Mouse (Mus musculus) stomach, postnatal 0 days (tissue): ENCODE measurements around the gene Dhrs7b. TPM values are rescaled to one million over a fixed set of nuclear protein-coding genes. Genes with fewer than 3 reads are reported as not detected.
"Not testable (repeated sequence)": the region's sequence is repeated elsewhere in the genome, so short reads cannot be mapped to it uniquely, and the experiment has no call there.

ENCODE experiments used
- ATAC-seq: fragments of 200-750 bp; cut with Nextera tagmentation; 2 replicates; pipeline ENCODE4 v1.8.0; 2017; ENCODE audit not compliant: low FRiP score, low TSS enrichment
- DNase-seq: peaks from one replicate; pipeline ENCODE4 v3.0.0-alpha.2; 2016; ENCODE audit warnings: low spot score
- H3K27ac ChIP-seq: fragments of 300-500 bp; sonication (generic); replicated peaks from 2 replicates; pipeline ENCODE4 v1.5.1; 2014; ENCODE audit warnings: mild to moderate bottlenecking, control low read depth
- H3K27me3 ChIP-seq: fragments of 300-500 bp; sonication (generic); 2 replicates; pipeline ENCODE4 v1.6.1; 2014; ENCODE audit warnings: low read length; ENCODE audit not compliant: control insufficient read depth, insufficient read depth
- H3K36me3 ChIP-seq: fragments of 300-500 bp; sonication (generic); 2 replicates; pipeline ENCODE4 v1.6.1; 2014; ENCODE audit warnings: low read length, mixed read lengths; ENCODE audit not compliant: control insufficient read depth, insufficient read depth
- H3K4me1 ChIP-seq: fragments of 300-500 bp; sonication (generic); replicated peaks from 2 replicates; pipeline ENCODE4 v1.6.1; 2014; ENCODE audit warnings: antibody characterized with exemption; ENCODE audit not compliant: control insufficient read depth, insufficient read depth
- H3K4me2 ChIP-seq: fragments of 300-500 bp; sonication (generic); replicated peaks from 2 replicates; pipeline ENCODE4 v1.6.1; 2014; ENCODE audit warnings: low read depth, mild to moderate bottlenecking, control low read depth, moderate library complexity
- H3K4me3 ChIP-seq: fragments of 300-500 bp; sonication (generic); 2 replicates; pipeline ENCODE4 v1.5.1; 2014; ENCODE audit warnings: low read depth, low read length, control low read depth
- H3K9ac ChIP-seq: fragments of 300-500 bp; sonication (generic); 2 replicates; pipeline ENCODE4 v1.6.1; 2014; ENCODE audit warnings: mild to moderate bottlenecking, low read length, control low read depth, mixed read lengths
- H3K9me3 ChIP-seq: fragments of 300-500 bp; sonication (generic); 2 replicates; pipeline ENCODE4 v1.6.1; 2016; ENCODE audit warnings: low read length; ENCODE audit not compliant: control insufficient read depth
- CTCF ChIP-seq: IDR thresholded peaks from 2 replicates; pipeline ENCODE4 v1.5.1; 2016; ENCODE audit warnings: antibody characterized with exemption, low read depth, mild to moderate bottlenecking, moderate library complexity
- EP300 ChIP-seq: optimal IDR thresholded peaks from 2 replicates; pipeline ENCODE3; 2016; ENCODE audit warnings: antibody characterized with exemption
- WGBS: fragments of 180-500 bp; shearing (Covaris S2); extraction: QIAGEN DNeasy Blood & Tissue Kit; methylation state at CpG from one replicate; pipeline ENCODE4 v1.1.7; 2014; 5-methylcytosine and 5-hydroxymethylcytosine counted together
- polyA plus RNA-seq: library from polyadenylated mRNA; unstranded; fragments of >200 nt; fragmentation: Nextera tagmentation; extraction: Ambion mirVana; gene quantifications from 2 replicates; pipeline ENCODE4 v1.2.1, GENCODE M21; 2015

Dhrs7b gene
- polyA plus RNA-seq, 1 experiment from 2014 or later: 28.0 TPM

- peak; percentile 72 for DNase-seq
- no peaks in the 10 kb centered on the region for H3K36me3 ChIP-seq
- peak; percentile 21 for ATAC-seq
- H3K9ac ChIP-seq: peak overlapping the region; percentile 71
- no peaks in the 10 kb centered on the region for H3K9me3 ChIP-seq
- peak; percentile 85 for TF ChIP-seq CTCF
- TF ChIP-seq EP300: no peak
- H3K4me1 ChIP-seq: peaks cover 4% of the 10 kb centered on the region
- peak overlapping the region; percentile 98 for H3K27ac ChIP-seq
- H3K4me3 ChIP-seq: peak overlapping the region; percentile 97
- no peaks in the 10 kb centered on the region for H3K27me3 ChIP-seq
- WGBS: 2% methylated on average over 11 of the region's 11 CpGs
- peak overlapping the region; percentile 75 for H3K4me2 ChIP-seq
Observed at GRCm38 (mm10) chr11:60879423-60879822, 49.0 kb downstream of the Dhrs7b start.

GRCm38 (mm10) chr11:60880559-60880958 lies 50.1 kb downstream of the Dhrs7b start:
- no peak overlapping the region for H3K27ac ChIP-seq
- H3K4me1 ChIP-seq: no peaks in the 10 kb centered on the region; the same call in 1 of the 2 replicates
- no peak overlapping the region for H3K4me3 ChIP-seq
- no peaks in the 10 kb centered on the region for H3K9me3 ChIP-seq
- TF ChIP-seq EP300 (no peak), CTCF (no peak)
- WGBS: 86% methylated on average over 4 of the region's 4 CpGs
- H3K4me2 ChIP-seq: no peak overlapping the region
- no peak for DNase-seq
- no peaks in the 10 kb centered on the region for H3K36me3 ChIP-seq
- ATAC-seq: no peak
- no peaks in the 10 kb centered on the region for H3K27me3 ChIP-seq
- H3K9ac ChIP-seq: no peak overlapping the region

GRCm38 (mm10) chr11:60882386-60882785 lies 52.0 kb downstream of the Dhrs7b start:
- H3K4me3 ChIP-seq: no peak overlapping the region
- H3K27ac ChIP-seq: no peak overlapping the region
- H3K4me2 ChIP-seq: no peak overlapping the region
- ATAC-seq (no peak), DNase-seq (no peak)
- H3K36me3 ChIP-seq: no peaks in the 10 kb centered on the region
- H3K9me3 ChIP-seq: no peaks in the 10 kb centered on the region
- H3K4me1 ChIP-seq: no peaks in the 10 kb centered on the region
- no peaks in the 10 kb centered on the region for H3K27me3 ChIP-seq
- no peak for TF ChIP-seq CTCF
- TF ChIP-seq EP300: no peak
- H3K9ac ChIP-seq: no peak overlapping the region
- WGBS: 80% methylated on average over 3 of the region's 3 CpGs

- DNase-seq, H3K4me2 ChIP-seq, H3K27me3 ChIP-seq, ATAC-seq, H3K4me1 ChIP-seq, H3K9ac ChIP-seq, H3K4me3 ChIP-seq, H3K9me3 ChIP-seq, H3K36me3 ChIP-seq, H3K27ac ChIP-seq: not testable (repeated sequence)
- 78% methylated on average over 2 of the region's 3 CpGs for WGBS
Observed at GRCm38 (mm10) chr11:60886986-60887385, 56.6 kb downstream of the Dhrs7b start.

- H3K27ac ChIP-seq: no peak overlapping the region
- no peak for ATAC-seq
- no peaks in the 10 kb centered on the region for H3K9me3 ChIP-seq
- DNase-seq: no peak
- TF ChIP-seq CTCF (no peak), EP300 (no peak)
- H3K4me2 ChIP-seq: no peak overlapping the region
- H3K9ac ChIP-seq: no peak overlapping the region
- no peaks in the 10 kb centered on the region for H3K27me3 ChIP-seq
- H3K4me3 ChIP-seq: no peak overlapping the region
- no peaks in the 10 kb centered on the region for H3K4me1 ChIP-seq
- H3K36me3 ChIP-seq: no peaks in the 10 kb centered on the region
- 55% methylated on average over 2 of the region's 2 CpGs for WGBS
Observed at GRCm38 (mm10) chr11:60889861-60890260, 59.4 kb downstream of the Dhrs7b start.

GRCm38 (mm10) chr11:60890286-60890685 lies 59.9 kb downstream of the Dhrs7b start:
- WGBS: 62% methylated on average over 6 of the region's 6 CpGs
- no peak for TF ChIP-seq CTCF
- no peak for TF ChIP-seq EP300
- Histone ChIP-seq H3K4me2 (no peak overlapping the region), H3K27me3 (no peaks in the 10 kb centered on the region), H3K27ac (no peak overlapping the region), H3K9ac (no peak overlapping the region), H3K9me3 (no peaks in the 10 kb centered on the region), H3K4me1 (no peaks in the 10 kb centered on the region), H3K4me3 (no peak overlapping the region), H3K36me3 (no peaks in the 10 kb centered on the region)
- ATAC-seq (no peak), DNase-seq (no peak)
